Mouse (Mus musculus) heart, postnatal 10 days (tissue): ENCODE measurements at regions not wholly inside any gene's neighbourhood (a gene's known extent, or its start where the extent isn't known, plus 50 kb on each side); places are given as distances from the start of the nearest gene placed in this dataset.

Experiments
- DNase-seq, 2 experiments: peaks; one replicate each; pipeline ENCODE4 v3.0.0; 2021
- intact Hi-C: fragments of 180-260 bp; cut with DNase I; formaldehyde crosslinking; loops from one replicate; pipeline ENCODE4 v1.15.1; 2025

GRCm38 (mm10) chr17:79282771-79283170 is 72.1 kb downstream of the Cdc42ep3 start:
- intact Hi-C loops = no loop called here
- no peak for DNase-seq

DNA sequence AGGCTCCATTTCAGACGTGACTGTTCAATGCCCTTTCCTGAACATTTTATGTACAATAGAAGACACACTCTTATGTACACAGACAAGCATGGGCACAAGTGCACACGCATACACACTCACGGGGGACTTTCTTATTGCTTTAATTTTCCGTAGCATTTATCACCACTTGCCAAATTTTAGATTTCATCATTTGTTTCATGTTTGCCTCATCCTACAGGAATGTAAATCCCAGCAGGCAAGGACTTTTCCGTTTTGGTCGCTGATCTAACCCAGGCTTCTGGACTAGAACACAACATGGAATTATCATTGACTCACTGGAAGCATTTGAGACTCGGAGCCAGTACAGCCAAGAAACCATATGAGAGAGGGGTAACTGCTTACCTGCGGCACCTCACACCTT is 81.3 kb downstream of the Cdc42ep3 start:
- peak in 1 of 2 experiments; percentile 37 for DNase-seq
- intact Hi-C loops = no loop called here

DNA sequence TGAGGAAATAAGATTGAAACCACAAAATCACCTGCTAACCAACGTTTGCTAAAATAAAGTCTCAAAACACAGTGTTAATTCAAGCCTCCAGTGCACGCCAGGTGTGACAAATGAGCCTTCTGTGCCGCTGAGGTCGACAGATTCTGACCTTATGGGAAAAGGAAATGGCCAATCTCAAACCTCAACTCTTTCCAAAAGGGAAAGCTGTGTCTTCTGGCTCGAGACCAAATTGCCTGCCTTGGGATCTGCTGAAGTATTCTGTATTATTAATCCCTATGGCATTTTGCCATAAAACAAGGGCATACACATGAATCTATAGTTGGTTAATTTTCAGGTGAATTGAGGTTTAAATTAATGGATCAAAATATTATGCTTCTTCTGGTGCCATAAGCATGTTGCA is 95.2 kb downstream of the Cdc42ep3 start:
- intact Hi-C loops = no loop called here
- no peak for DNase-seq

- no peak for DNase-seq
- intact Hi-C loops = no loop called here
These were observed 107.7 kb downstream of the Cdc42ep3 start for GRCm38 (mm10) chr17:79246962-79247902.

GRCm38 (mm10) chr17:79244121-79244520 is 110.8 kb downstream of the Cdc42ep3 start:
- intact Hi-C loops = no loop called here
- no peak for DNase-seq

DNA sequence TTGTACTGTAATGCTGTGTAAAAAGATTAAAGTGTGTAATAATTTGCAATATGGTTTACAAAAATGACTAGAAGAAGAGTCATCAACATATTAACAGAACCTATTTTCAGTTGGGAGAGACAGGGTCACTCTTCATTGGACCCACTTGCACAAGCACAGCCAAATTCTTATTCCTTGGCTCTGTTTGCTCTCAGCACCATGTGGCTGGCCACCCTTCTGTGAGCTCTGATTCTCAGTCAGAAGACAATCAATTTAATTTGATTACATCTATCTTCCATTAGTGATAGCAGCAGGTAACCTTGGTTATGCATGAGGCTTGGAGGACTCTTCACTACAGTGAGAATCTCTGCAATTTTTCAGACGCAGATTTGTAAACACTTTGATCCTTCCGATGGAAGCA is 111.5 kb downstream of the Cdc42ep3 start:
- no peak for DNase-seq
- intact Hi-C loops = no loop called here

DNA sequence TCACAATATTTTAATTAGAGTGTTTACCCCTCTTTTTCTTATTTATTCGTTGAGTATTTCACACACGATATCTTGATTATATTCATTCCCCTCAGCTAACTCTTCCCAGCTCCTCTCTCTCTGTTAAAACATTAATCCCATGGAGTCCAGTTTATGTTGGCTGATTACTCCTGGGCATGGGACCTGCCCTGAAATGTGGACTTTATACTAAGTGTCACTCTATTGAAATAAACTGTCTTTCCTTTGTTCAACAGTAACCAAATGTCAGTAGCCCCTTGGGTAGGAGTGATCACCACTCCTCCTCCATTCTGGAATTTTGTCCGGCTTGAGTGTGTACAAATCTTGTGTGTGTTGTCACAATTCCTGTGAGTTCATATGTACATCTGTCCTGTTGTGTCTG is 113.4 kb downstream of the Cdc42ep3 start:
- no peak for DNase-seq
- intact Hi-C loops = no loop called here

DNA sequence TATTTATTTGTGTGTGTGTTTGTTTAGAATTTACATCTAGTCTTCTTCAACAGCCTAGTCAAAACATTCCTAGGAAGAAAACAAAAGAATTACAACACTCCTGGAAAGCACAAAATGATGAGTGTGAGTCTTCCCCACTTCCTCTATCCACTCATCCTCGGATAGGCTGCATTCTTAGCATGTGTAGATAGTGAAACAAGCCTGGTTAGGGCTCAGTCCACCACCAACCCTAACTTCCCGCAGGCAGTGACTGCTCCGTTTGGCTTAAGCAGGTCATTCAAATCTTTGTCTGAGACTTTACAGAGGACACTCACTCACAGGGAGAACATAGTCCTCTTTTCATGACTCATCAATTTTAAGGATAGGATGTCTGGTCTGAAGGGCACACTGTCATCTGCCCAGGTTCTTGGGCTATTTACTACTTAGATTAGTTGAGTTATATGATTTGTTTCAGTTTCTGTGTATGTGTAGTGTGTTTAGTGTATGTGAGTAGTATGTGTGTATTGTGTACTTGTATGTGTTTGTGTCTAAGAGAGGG is 118.6 kb downstream of the Cdc42ep3 start:
- no peak for DNase-seq
- intact Hi-C loops = no loop called here

GRCm38 (mm10) chr17:79230653-79231489 is 124.0 kb downstream of the Cdc42ep3 start:
- intact Hi-C loops = no loop called here
- DNase-seq = no peak

DNA sequence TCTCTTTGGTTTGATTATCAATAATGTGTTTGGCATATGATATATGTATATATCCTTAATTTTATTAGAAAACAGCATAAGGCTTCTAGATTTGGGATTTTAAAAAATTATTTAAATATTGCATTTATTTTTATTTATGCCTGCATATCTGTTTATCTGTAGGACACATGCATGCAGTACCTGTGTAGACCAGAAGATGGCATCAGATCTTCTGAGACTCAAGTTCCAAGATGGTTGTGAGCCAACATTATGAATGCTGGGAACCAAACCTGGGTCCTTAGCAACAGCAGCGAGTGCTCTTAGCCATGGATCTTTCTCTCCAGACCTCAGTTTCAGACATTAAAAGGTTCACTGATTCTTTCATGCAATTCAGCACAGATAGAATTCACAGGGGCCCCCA is 148.3 kb downstream of the Cdc42ep3 start:
- intact Hi-C loops = loop anchor here (5.0 kb wide), 1 partner anchor 361 kb away; no protein-coding TSS in a partner anchor
- DNase-seq = no peak

DNA sequence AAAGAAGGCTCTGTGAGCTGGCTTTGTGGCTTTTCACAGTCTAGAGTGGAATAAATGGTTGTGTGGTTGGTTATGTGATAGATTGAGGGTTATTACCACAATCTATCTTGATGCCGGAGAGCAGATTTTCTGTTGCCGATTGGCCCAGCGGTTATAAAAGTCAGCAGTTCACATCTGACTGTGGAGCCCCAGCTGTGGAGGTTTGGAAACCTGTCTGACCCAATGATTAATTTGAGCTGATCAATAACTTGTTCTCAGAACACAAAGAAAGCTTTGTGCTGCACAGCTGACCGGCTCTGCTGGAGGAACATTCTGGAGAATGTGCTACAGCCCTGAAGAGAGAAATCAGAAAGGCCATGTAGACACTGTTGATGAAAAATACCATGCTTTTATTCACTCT is 148.8 kb downstream of the Cdc42ep3 start:
- intact Hi-C loops = loop anchor here (5.0 kb wide), 1 partner anchor 361 kb away; no protein-coding TSS in a partner anchor
- no peak for DNase-seq

DNA sequence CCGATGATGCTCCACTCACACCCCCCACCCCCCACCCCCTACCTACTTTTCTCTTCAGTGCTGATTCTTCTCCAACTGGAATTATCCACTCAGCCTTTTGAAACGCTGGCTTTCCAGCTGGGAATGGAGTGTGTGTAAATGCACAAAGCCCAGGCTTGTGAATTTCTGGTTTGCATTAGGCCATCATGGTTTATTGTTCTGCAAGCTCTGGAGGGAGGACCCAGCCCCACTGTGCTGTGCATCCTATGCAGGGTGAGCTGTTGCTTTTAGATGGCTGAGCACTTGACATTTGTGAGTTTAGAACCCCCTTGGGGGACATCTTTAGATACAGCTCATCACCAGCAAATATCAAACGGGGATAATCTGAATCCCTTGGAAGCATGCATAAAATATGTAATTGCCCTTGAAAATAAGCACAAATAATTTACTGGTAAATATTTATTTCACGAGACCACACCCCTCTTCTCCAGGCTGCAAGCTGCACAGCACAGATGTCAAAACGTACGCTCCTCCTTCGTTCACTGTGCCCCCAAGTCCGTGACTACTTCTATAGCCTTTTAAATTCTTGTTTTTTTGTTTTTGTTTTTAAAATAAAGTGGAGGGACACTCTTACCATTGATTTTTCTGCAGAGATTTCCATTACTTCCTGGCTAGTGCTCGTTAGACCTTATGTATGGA is 148.2 kb downstream of the Qpct start:
- intact Hi-C loops = no loop called here
- no peak for DNase-seq

GRCm38 (mm10) chr17:79191871-79192373 is 140.2 kb downstream of the Qpct start:
- intact Hi-C loops = no loop called here
- no peak for DNase-seq

- intact Hi-C loops = no loop called here
- no peak for DNase-seq
These were observed 136.6 kb downstream of the Qpct start for GRCm38 (mm10) chr17:79188282-79188681.

DNA sequence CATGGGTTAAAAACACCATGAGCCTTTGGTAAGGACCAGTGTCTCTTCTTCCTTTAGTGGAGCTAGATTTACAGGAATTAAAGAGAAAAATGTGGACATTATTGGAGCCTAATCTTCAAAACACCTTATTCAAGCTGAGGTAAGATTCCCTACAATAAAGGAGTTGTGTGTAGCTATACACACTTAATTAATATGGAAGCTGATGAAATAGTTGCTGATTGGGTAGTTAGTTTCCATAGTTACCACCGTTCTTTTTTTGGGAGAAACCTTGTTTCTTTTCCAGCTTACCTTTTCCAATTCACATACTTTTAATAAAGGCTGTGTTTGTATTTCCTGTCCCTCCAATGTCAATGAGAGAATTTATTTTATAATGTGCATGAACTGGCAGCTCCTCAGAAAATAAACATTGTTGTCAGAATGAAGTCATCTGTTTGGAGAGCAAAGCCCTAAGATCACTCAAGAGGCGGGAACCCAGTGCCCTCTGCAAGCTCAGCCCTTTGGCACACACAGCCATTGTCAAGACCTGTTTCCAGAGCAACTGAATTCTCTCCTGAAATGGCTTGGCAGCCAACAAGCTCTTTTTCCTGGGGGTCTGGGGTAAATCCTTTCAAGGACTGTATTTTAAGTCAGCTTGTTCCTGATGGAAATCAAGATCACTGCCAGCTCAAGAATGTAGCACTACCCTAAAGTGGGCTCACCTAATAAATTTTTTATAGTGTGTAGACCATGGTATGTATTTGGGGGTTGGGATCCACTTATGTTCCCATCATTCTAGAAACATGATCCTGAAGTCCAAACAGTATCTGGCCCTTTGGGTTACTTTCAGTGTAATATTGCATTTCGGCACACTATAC is 128.8 kb downstream of the Qpct start:
- intact Hi-C loops = no loop called here
- no peak for DNase-seq

- no peak for DNase-seq
- intact Hi-C loops = no loop called here
These were observed 125.6 kb downstream of the Qpct start for GRCm38 (mm10) chr17:79177259-79177658.

- peak; percentile 18 to 27 for DNase-seq
These were observed 124.7 kb downstream of the Qpct start for GRCm38 (mm10) chr17:79176356-79176755.

GRCm38 (mm10) chr17:79175381-79175780 is 123.7 kb downstream of the Qpct start:
- DNase-seq = no peak
- intact Hi-C loops = no loop called here

More at GRCm38 (mm10) chr17:79176356-79176755, 124.7 kb downstream of the Qpct start:
- intact Hi-C loops = no loop called here

GRCm38 (mm10) chr17:79172328-79172727 is 120.6 kb downstream of the Qpct start:
- DNase-seq = no peak
- intact Hi-C loops = loop anchor here (5.0 kb wide), 1 partner anchor 180 kb away; no protein-coding TSS in a partner anchor
